Mouse (Mus musculus) erythroblast, embryonic 14.5 days (primary cell): ENCODE data around the gene Pdzd7.

ENCODE experiments used
- GATA1 ChIP-seq: IDR thresholded peaks from 2 replicates; pipeline ENCODE4 v1.6.1; 2012; ENCODE audit warnings: low read length, inconsistent platforms, mixed read lengths
- TAL1 ChIP-seq: IDR thresholded peaks from 3 replicates; pipeline ENCODE4 v1.6.1; 2012; ENCODE audit warnings: low read length, inconsistent platforms, mixed read lengths

DNA sequence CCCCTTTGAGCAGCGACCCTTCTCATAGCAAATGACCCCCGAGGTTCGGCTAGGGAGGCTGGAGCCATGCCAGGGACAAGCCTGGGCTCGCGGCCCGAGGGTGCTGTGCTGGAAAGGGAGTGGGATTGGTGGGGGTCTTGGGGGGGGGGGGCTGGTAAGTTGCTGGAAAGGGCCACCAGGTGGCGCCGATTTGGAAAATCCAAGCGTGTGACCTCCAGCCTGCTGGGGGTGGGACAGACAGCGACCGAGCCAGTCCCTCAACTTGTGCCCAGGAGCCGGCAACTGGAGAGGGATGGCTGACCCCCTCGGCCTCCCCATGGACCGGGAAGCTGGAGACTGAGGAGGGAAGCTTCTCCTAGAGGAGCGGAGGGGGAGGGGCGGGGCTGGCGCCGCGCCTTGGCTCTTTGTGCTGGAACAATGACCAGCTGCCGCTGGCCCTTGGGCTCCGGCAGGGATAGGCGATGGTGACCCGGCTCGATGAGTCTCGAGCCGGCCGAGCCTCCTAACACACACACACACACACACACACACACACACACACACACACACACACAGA lies 28.2 kb downstream of the Pdzd7 start:
- TF ChIP-seq GATA1 (no peak), TAL1 (no peak)
